Mouse (Mus musculus): Measurements from ENCODE around the gene Gng3.
"Not testable (repeated sequence)": the region's sequence is repeated elsewhere in the genome, so short reads cannot be mapped to it uniquely, and the experiment has no call there.

The Gng3 gene

DNA sequence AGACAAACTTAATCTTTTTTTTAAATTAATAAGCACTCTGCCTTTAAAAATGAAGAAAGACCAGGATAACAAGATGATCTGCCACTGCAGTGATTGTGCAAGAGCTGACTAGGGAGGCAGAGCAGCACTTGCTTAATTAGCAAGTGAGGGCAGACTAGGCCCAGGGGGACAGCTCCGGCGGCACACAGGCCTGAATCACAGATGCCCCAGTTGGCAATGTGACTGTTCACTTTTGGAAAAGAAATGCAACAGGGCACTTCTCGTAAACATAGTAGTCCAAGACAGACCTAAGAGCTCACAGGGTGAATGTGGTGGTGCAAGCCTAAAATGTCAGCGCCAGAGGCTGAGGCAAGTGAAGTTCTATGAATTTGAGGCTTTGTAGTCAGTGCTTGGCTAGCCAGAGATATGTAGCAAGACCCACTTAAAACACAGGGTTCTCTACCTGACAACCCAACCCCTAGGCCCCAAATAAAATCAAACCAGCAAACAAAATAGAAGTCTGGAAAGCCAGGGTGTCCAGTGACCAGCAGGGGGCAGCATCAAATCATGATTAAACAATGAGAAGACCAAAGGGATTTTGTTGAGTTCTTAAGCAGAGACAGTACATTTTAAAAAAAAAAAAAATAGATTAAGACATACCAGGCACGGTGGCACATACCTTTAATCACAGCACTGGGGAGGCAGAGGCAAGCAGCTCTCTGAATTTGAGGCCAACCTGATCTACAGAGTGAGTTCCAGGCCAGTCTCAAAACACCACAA lies 5.6 kb upstream of the Gng3 start:
- DNase-seq (ENCODE audit: low spot score in 2 of 2) = peak; percentile 51 to 75

DNA sequence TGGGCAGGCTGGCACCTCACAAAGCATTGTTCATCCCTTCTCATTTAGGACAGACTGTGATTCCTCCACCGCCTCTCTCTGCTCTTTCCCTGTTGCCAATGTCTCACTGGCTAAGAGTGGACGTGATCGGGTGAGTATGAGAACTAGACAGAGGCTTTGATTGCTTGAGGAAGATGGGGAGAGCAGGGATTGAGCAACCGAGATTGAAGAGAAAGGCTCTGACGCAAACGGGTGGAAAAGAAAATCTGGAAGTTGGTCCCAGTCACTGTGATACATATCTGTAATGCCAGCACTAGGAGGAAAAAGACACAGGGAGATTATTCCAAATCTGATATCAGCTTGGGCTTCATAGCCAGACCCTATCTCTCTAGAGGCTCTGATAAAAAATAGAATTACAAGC lies 4.0 kb upstream of the Gng3 start:
- DNase-seq (ENCODE audit: low spot score in 2 of 2) = no peak

DNA sequence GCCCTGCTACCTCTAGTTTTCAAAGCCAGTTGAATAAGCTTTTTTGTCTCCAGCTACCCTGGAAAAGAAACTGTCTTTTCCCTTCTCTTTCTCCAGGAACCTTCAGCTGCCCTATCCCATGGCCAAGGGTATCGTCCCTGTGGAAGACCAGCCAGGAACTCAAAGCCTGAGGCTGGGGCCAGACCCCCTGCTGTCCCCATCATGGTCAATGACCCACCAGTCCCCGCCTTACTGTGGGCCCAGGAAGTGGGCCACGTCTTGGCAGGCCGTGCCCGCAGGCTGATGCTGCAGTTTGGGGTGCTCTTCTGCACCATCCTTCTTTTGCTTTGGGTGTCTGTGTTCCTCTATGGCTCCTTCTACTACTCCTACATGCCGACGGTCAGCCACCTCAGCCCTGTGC lies 2.0 kb upstream of the Gng3 start:
- DNase-seq (ENCODE audit: low spot score in 2 of 2) = no peak

DNA sequence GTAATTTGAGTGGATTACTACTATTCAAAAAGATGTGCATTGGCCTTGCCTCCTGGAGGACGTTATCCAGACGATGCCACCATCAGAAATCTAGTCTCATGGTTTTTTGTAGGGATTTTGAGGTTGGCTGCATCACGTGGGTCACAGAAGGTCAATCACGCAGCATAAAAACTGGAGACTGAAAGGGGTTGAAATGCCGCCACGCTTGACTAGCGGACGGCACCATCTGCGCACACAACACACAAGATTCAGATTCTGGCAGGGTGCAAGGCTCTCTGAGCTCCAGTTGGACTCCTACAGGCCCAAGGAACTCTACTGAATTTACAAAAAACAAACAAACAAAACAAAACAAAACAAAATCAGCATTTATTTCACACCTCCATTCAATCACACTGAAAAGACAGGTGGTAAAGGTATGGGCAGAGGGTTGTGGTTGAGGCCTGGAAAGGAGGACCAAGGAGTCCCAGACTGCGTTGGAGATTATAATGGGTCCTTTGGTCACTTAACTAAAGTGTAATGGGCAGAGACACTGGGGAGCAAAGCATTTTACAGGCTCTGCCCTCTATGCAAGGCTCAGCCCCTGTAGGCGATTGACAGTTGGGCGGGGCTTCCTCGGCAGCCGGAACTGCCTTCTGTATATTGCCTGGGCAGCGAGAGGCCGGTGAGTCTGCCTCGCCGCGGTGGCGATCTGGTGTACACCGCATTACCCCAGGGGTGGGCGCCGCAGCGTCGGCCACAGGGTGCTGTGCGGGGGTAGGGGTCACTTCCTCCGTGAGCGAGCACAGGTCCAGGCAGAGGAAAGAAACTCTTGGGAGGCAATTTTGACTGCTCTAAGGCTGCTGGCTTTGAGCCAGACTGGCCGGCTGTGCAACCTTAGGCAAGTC lies 1.2 kb upstream of the Gng3 start:
- DNase-seq (ENCODE audit: low spot score in 2 of 2) = peak; percentile 58 to 70

DNA sequence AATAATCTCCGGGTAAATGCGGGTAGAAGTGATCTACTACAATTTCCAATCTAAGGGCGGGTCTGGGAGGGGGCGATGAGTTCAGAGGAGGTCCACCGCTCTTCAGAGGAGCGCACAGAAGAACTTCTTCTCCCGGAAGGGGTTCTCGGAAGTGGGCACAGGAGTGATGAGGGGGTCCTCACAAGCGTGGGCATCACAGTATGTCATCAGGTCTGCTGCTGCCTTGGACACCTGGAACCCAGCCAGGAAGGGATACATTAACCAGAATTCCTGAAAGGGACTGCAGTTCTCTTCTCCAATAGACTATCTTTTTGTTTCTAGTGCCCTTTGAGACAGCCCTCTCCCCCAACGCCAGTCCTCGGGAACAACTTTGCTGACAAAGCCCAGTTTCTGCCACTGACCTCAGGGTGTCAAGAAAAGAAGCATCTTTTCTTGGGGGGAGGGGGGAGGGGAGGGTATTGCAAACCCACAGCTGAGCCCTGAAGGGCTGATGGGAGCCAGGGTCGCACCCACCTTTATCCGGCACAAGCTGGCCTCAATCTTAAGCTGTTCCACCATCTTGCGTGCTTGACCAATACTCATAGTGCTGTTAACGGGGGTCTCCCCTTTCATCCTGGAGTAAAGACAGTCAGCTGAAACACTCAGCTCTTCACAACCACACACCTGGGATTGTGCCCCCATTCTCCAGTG lies 808 bp downstream of the Gng3 start:
- DNase-seq (ENCODE audit: low spot score in 2 of 2) = no peak

DNA sequence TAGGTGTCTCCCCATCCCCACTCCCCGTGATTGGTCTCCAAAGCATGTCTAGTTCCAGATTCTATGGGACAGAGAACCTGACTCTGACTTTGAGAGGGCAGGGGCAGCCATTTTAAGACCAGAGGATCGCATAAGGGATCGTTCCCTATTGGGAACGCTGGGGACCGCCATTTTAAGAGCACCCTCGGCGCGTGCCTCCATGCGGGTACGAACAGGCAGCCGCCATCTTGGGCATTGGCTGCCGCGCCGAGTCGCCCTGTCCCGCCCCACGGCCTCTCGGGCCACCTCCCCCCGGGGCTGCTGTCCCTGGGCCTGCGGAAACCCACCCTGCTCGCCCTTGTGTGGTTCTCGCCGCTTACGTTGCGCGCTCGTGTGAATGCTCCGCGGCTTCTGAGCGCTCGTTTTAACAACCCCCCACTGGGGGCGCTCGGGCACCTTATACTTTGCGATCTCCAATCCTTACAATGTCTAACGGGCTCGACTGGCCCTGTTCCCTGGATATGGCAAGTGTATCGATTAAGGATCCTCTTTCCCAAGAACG lies 1.7 kb downstream of the Gng3 start, which contains the start of gene Bscl2:
Bscl2 (plus strand) TSS at position 217 of the 541 bp plus-strand sequence.
- peak; percentile 68 to 77 for DNase-seq (ENCODE audit: low spot score in 2 of 2)

DNA sequence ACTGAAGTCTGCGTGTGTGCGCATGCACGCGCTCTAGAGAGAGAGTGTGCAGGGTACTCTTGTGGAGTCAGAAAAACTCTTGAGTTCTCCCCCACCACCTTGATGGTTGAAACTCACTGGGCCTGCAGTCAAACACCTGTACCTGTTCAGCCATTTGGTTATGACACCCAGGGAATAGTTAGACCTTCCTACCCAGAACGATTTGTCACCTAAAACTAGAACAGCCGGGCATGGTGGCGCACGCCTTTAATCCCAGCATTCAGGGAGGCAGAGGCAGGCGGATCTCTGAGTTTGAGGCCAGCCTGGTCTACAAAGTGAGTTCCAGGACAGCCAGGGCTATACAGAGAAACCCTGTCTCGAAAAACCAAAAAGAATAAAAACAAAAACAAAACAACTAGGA lies 2.7 kb downstream of the Gng3 start:
- DNase-seq (ENCODE audit: low spot score in 2 of 2) = not testable (repeated sequence)

GRCm38 (mm10) chr19:8832971-8833370 lies 6.0 kb downstream of the Gng3 start:
- no peak for DNase-seq (ENCODE audit: low spot score in 2 of 2)

DNA sequence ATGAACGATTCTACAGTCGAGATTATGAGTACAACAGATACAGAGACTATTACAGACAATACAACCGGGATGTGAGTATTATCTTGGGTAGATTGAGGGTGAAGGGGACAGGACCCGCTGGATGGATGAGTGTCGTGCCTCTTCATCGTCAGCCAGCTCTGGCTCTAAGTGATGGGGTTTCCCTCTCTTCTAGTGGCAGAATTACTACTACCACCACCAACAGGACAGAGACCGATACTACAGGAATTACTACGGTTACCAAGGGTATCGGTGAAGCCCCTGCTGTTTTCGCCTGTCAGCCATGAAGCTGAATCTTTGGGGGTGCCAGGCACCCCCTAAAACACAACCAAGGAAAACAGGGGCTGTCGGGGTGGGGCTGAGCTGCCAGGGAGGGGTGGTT lies 7.7 kb downstream of the Gng3 start:
- DNase-seq (ENCODE audit: low spot score in 2 of 2) = no peak

DNA sequence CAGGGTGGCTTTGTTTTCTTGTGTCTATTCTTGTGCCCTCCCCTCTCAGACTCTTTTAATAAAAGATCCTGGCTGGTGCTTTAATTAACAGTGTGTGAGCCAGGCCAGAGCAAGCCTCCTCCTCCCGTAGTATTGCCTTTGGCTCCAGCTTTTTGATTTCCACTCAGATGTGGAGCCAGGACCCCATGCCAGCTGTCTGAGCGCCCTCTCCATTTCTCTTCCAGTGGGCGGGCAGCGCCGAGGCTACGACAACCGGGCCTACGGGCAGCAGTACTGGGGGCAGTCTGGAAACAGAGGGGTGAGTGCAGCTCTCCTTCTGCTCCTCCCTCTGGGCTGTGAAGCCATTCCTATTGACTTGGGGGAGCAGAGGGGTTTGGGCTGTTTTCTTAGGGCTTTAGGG lies 8.3 kb downstream of the Gng3 start:
- DNase-seq (ENCODE audit: low spot score in 2 of 2) = no peak

DNA sequence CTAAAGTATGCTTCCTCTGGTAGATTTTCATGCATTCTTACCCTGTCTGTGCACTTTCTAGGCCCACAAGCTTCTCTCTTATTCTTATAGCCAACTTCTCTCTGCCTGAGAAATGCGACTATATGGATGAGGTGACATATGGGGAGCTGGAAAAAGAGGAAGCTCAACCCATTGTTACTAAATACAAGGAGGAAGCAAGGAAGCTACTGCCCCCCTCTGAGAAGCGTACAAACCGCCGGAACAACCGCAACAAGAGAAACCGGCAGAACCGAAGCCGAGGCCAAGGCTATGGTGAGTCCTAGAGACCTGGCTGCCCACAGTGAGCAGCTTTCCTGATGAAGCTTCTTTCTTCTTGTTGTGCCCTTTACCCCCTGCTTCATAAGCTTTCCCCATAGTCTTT lies 9.3 kb downstream of the Gng3 start, which contains the start of gene AC129217.1:
AC129217.1 (plus strand) TSS at position 114 of the 400 bp plus-strand sequence.
- DNase-seq (ENCODE audit: low spot score in 2 of 2) = no peak

GRCm38 (mm10) chr19:8822696-8823095 lies 16.3 kb downstream of the Gng3 start:
- DNase-seq (ENCODE audit: low spot score in 2 of 2) = no peak

- DNase-seq (ENCODE audit: low spot score in 2 of 2) = no peak
Measured at GRCm38 (mm10) chr19:8821146-8821545, 17.8 kb downstream of the Gng3 start.

- DNase-seq (ENCODE audit: low spot score in 2 of 2) = peak; percentile 33 to 40
Measured at GRCm38 (mm10) chr19:8820424-8820956, 18.5 kb downstream of the Gng3 start.

DNA sequence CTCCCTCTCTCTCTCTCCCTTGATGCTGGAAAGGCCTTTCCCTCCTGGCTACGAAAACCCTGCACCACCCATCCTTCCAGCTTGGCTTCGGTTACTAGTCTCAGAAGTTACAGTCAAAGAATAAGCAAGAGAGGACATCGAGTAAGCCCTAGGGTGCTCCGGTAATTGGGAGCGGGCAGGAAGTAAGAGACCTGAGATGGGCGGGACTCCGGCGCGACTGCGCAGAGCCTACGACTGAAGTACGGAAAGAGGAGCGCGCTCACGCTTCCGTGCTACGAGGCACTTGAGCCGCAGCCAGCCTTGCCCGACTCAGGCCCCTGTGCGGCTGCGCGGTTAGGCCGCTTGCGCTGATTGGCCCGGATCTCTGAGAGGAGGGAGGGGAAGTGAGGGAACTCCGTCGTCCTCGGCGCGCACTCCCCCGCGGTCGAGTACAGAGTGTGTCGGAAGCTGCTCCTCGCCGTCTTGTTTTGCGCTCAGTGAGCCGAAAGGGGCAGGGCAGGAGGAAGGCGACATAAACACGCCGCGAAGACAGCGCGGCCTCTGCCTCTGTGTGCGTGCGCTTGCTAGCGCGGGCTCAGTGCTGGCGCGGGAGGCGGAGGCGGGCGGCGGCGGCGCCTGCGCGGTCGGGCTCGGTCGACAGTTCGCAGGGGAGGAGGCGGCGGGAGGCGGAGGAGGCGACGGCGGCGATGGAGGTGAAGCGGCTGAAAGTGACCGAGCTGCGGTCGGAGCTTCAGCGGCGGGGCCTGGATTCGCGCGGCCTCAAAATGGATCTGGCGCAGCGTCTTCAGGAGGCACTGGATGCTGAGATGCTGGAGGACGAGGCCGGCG lies 19.2 kb downstream of the Gng3 start, which contains the start of gene Hnrnpul2:
Hnrnpul2 (plus strand) TSS at position 415 of the 828 bp plus-strand sequence.
- DNase-seq (ENCODE audit: low spot score in 2 of 2) = peak; percentile 93 to 94

DNA sequence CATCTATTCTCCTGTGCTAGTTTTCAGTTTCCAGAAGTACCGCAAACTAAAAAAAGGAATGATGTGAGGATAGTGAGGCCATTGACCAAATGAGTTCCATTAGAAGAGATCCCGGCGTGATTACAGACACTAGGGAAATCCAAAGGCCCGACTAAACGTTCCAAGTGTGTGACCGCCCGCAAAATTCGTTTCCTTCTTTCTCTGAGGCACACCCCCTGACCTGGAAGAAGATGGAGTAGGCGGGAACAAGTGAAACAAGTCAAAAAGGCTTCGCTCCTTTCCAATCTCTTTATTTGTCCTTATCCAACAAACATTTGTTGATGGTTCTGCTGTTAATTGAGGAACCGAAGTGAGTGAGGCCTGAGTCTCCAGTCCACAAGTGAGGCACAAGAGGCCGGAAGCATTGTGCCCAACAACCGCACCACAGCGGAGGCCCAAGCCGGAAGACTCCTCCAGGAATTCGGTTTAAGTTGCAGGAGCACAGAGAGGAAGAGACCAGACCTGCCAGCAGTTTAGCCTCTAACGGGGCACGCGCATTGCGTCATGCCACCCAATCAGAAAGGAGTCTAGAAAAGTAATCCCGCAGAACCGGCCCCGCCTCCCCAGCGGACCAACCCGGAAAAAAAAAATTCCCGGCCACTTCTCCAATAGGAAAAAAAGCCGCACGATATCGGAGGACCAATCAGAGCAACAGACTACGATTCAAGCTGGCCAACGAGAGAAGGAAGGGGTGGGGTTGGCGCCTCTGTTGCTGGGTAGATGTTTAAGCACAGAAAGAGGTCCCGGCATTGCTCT lies 20.0 kb downstream of the Gng3 start, which contains the start of gene Ttc9c:
Ttc9c (minus strand) TSS at position 533 of the 795 bp plus-strand sequence.
- peak; percentile 81 to 83 for DNase-seq (ENCODE audit: low spot score in 2 of 2)

DNA sequence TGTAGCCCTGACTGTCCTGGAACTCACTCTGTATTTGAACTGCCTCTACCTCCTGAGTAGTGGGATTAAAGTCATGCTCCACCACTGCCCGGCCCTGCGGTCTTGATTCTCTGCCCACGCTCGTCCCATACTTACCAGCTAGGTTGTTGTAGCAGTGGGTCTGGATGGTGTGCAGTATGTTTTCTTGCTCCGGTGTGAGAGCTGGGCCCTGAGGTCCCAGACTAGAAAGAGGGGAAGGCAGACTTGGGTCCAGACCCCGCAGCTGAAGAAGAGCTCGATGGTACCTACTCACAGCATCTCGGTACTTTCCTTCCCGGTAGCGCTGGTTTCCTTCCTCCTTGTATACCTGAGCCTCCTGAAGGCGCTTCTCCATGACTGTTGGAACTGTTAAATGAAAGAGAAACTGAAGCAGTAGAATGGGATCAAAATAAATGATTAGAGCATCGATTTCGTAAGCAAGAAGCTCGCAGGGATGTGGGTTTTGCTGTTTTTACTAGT lies 20.6 kb downstream of the Gng3 start:
- no peak for DNase-seq (ENCODE audit: low spot score in 2 of 2)

DNA sequence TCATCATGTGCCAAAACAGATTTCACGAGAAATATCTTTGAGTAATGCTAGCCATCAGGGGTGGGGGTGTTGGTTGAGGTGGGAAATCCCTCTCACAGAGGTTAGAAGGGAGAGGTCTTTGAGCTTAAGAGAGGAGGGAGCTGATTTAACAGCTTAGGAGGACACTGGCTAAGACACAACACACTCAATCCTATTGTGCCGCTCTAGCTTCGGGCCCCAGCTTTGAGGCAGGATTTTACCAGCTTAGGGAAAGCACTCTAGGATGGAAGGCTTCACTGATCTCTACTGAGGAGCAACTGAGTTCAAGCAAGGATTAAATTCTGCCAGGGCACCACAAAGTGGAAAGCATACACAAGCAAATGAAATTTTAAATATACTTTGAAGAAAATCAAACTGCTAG lies 22.0 kb downstream of the Gng3 start:
- no peak for DNase-seq (ENCODE audit: low spot score in 2 of 2)

DNA sequence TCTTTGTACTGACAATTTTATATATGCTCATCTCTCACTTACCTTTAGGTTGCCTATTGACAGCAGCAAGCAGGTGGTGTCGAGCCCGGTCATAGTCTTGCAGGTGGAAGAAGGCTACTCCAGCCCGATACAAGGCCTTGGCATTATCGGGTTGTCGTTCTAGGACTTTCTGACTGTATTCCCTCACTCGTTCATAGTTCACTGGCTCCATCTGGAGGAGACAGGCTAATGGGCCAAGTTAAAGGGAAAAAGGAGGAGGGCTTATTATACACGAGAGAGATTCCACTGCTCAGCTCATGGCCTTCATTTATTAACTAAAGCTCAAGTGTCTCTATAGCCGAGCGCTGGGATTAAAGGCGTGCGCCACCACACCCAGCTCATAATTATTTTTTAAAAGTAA lies 23.2 kb downstream of the Gng3 start:
- DNase-seq (ENCODE audit: low spot score in 2 of 2) = no peak

Measured in spleen, postnatal 14 days (tissue).